Mouse (Mus musculus): ENCODE results near the gene Lrrn2.

GRCm38 (mm10) chr1:132964106-132964505, 84.0 kb downstream of the Lrrn2 start:
- TF ChIP-seq USF1 (IDR thresholded peaks at IDR 0.05; ENCODE audit: low read depth) (no peak), POLR2A (IDR thresholded peaks at IDR 0.05; ENCODE audit: insufficient read length, low read depth) (no peak), SRF (IDR thresholded peaks at IDR 0.05; ENCODE audit: control insufficient read depth, insufficient read length, low read depth) (no peak), POLR2AphosphoS2 (IDR thresholded peaks at IDR 0.05; ENCODE audit: insufficient read length, low read depth) (no peak), E2F4 (IDR thresholded peaks at IDR 0.05; ENCODE audit: insufficient read depth) (no peak)

All from myocyte (in vitro differentiated cells).